Mouse (Mus musculus): ENCODE data around the gene H2-Q1.
"Not testable (repeated sequence)": the region's sequence is repeated elsewhere in the genome, so short reads cannot be mapped to it uniquely, and the experiment has no call there.

DNA sequence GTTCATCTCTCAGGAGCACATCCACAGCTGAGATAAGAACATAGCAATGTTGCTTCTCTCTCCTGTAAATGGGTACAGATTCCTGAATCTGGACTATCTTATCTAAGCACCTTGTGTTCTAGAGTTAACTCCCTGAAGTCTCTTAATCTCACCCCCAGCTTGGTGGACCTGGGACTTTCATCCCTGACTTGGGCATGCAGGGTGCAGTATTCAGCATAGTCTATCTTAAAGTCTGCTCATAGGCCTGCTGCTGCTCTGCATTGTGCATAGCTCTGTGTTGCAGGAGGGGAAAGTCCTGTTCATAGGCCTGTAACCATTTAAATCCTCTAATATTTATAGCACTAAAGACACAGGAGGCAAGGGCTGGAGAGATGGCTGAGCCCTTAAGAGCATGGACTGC lies 5.8 kb downstream of the H2-Q1 start:
- not testable (repeated sequence) for TF ChIP-seq POLR2A (IDR thresholded peaks at IDR 0.05; ENCODE audit: borderline replicate concordance, extremely low read depth, low read depth, low read length); CTCF (IDR thresholded peaks at IDR 0.05; ENCODE audit: insufficient read depth, low read length)
